Mouse (Mus musculus): ENCODE measurements around the gene Myh6. TPM values are rescaled to one million over a fixed set of nuclear protein-coding genes. Genes with fewer than 3 reads are reported as not detected.
"Not testable (repeated sequence)": the region's sequence is repeated elsewhere in the genome, so short reads cannot be mapped to it uniquely, and the experiment has no call there.

Myh6 gene
- polyA plus RNA-seq, 1 experiment from 2014 or later, result 1.1 TPM

GRCm38 (mm10) chr14:54960769-54961168, 6.0 kb downstream of the Myh6 start:
- 65% methylated on average over 10 of the region's 10 CpGs for WGBS
- H3K4me1 ChIP-seq (ENCODE audit: insufficient read depth, low read length), result no peaks in the 10 kb centered on the region
- no peak overlapping the region for H3K9ac ChIP-seq (replicated peaks; ENCODE audit: low read length)
- no peak for ATAC-seq (ENCODE audit: low FRiP score, low TSS enrichment)
- no peak overlapping the region for H3K4me2 ChIP-seq (replicated peaks; ENCODE audit: low read depth, low read length)
- H3K4me3 ChIP-seq (ENCODE audit: low read length), result no peak overlapping the region
- H3K36me3 ChIP-seq (ENCODE audit: insufficient read depth, low read length), result no peaks in the 10 kb centered on the region
- H3K27me3 ChIP-seq (ENCODE audit: insufficient read depth, low read length), result no peaks in the 10 kb centered on the region
- no peaks in the 10 kb centered on the region for H3K9me3 ChIP-seq (ENCODE audit: low read length)
- H3K27ac ChIP-seq (ENCODE audit: low read length), result no peak overlapping the region

GRCm38 (mm10) chr14:54959853-54960613, 6.7 kb downstream of the Myh6 start:
- not testable (repeated sequence) for H3K9me3 ChIP-seq (ENCODE audit: low read length); ATAC-seq (ENCODE audit: low FRiP score, low TSS enrichment); H3K27me3 ChIP-seq (ENCODE audit: insufficient read depth, low read length); H3K4me1 ChIP-seq (ENCODE audit: insufficient read depth, low read length); H3K36me3 ChIP-seq (ENCODE audit: insufficient read depth, low read length); H3K9ac ChIP-seq (replicated peaks; ENCODE audit: low read length); H3K4me3 ChIP-seq (ENCODE audit: low read length); H3K4me2 ChIP-seq (replicated peaks; ENCODE audit: low read depth, low read length); H3K27ac ChIP-seq (ENCODE audit: low read length)
- 91% methylated on average over 11 of the region's 12 CpGs for WGBS

- Histone ChIP-seq H3K4me3 (ENCODE audit: low read length) (no peak overlapping the region), H3K27me3 (ENCODE audit: insufficient read depth, low read length) (no peaks in the 10 kb centered on the region), H3K9me3 (ENCODE audit: low read length) (no peaks in the 10 kb centered on the region), H3K9ac (replicated peaks; ENCODE audit: low read length) (no peak overlapping the region), H3K4me2 (replicated peaks; ENCODE audit: low read depth, low read length) (no peak overlapping the region), H3K36me3 (ENCODE audit: insufficient read depth, low read length) (no peaks in the 10 kb centered on the region), H3K27ac (ENCODE audit: low read length) (no peak overlapping the region), H3K4me1 (ENCODE audit: insufficient read depth, low read length) (no peaks in the 10 kb centered on the region)
- ATAC-seq (ENCODE audit: low FRiP score, low TSS enrichment), result no peak
- WGBS, result 84% methylated on average over 3 of the region's 3 CpGs
Measured at GRCm38 (mm10) chr14:54959197-54959596, 7.5 kb downstream of the Myh6 start.

GRCm38 (mm10) chr14:54958503-54958902, 8.2 kb downstream of the Myh6 start:
- no peak overlapping the region for H3K9ac ChIP-seq (replicated peaks; ENCODE audit: low read length)
- 68% methylated on average over 4 of the region's 4 CpGs for WGBS
- no peaks in the 10 kb centered on the region for H3K27me3 ChIP-seq (ENCODE audit: insufficient read depth, low read length)
- H3K4me2 ChIP-seq (replicated peaks; ENCODE audit: low read depth, low read length), result no peak overlapping the region
- no peaks in the 10 kb centered on the region for H3K9me3 ChIP-seq (ENCODE audit: low read length)
- H3K36me3 ChIP-seq (ENCODE audit: insufficient read depth, low read length), result no peaks in the 10 kb centered on the region
- no peak overlapping the region for H3K4me3 ChIP-seq (ENCODE audit: low read length)
- no peak for ATAC-seq (ENCODE audit: low FRiP score, low TSS enrichment)
- no peaks in the 10 kb centered on the region for H3K4me1 ChIP-seq (ENCODE audit: insufficient read depth, low read length)
- no peak overlapping the region for H3K27ac ChIP-seq (ENCODE audit: low read length)

GRCm38 (mm10) chr14:54956533-54956932, 10.2 kb downstream of the Myh6 start:
- no peak overlapping the region for H3K27ac ChIP-seq (ENCODE audit: low read length)
- H3K4me1 ChIP-seq (ENCODE audit: insufficient read depth, low read length), result no peaks in the 10 kb centered on the region
- H3K4me3 ChIP-seq (ENCODE audit: low read length), result no peak overlapping the region
- H3K27me3 ChIP-seq (ENCODE audit: insufficient read depth, low read length), result no peaks in the 10 kb centered on the region
- ATAC-seq (ENCODE audit: low FRiP score, low TSS enrichment), result no peak
- no peak overlapping the region for H3K9ac ChIP-seq (replicated peaks; ENCODE audit: low read length)
- H3K9me3 ChIP-seq (ENCODE audit: low read length), result no peaks in the 10 kb centered on the region
- no peak overlapping the region for H3K4me2 ChIP-seq (replicated peaks; ENCODE audit: low read depth, low read length)
- WGBS, result 89% methylated on average over 9 of the region's 9 CpGs
- H3K36me3 ChIP-seq (ENCODE audit: insufficient read depth, low read length), result no peaks in the 10 kb centered on the region

GRCm38 (mm10) chr14:54955481-54955880, 11.2 kb downstream of the Myh6 start:
- no peaks in the 10 kb centered on the region for H3K27me3 ChIP-seq (ENCODE audit: insufficient read depth, low read length)
- no peaks in the 10 kb centered on the region for H3K4me1 ChIP-seq (ENCODE audit: insufficient read depth, low read length)
- H3K36me3 ChIP-seq (ENCODE audit: insufficient read depth, low read length), result no peaks in the 10 kb centered on the region
- no peak overlapping the region for H3K9ac ChIP-seq (replicated peaks; ENCODE audit: low read length)
- no peak overlapping the region for H3K4me2 ChIP-seq (replicated peaks; ENCODE audit: low read depth, low read length)
- WGBS, result 86% methylated on average over 3 of the region's 3 CpGs
- H3K27ac ChIP-seq (ENCODE audit: low read length), result no peak overlapping the region
- H3K9me3 ChIP-seq (ENCODE audit: low read length), result no peaks in the 10 kb centered on the region
- no peak overlapping the region for H3K4me3 ChIP-seq (ENCODE audit: low read length)
- ATAC-seq (ENCODE audit: low FRiP score, low TSS enrichment), result no peak

- ATAC-seq (ENCODE audit: low FRiP score, low TSS enrichment), result no peak
- 82% methylated on average over 3 of the region's 3 CpGs for WGBS
- Histone ChIP-seq H3K4me3 (ENCODE audit: low read length) (no peak overlapping the region), H3K36me3 (ENCODE audit: insufficient read depth, low read length) (no peaks in the 10 kb centered on the region), H3K4me1 (ENCODE audit: insufficient read depth, low read length) (no peaks in the 10 kb centered on the region), H3K4me2 (replicated peaks; ENCODE audit: low read depth, low read length) (no peak overlapping the region), H3K27me3 (ENCODE audit: insufficient read depth, low read length) (no peaks in the 10 kb centered on the region), H3K27ac (ENCODE audit: low read length) (no peak overlapping the region), H3K9ac (replicated peaks; ENCODE audit: low read length) (no peak overlapping the region), H3K9me3 (ENCODE audit: low read length) (no peaks in the 10 kb centered on the region)
Measured at GRCm38 (mm10) chr14:54954474-54954873, 12.3 kb downstream of the Myh6 start.

GRCm38 (mm10) chr14:54953664-54954206, 13.0 kb downstream of the Myh6 start:
- Histone ChIP-seq H3K27ac (ENCODE audit: low read length) (no peak overlapping the region), H3K4me3 (ENCODE audit: low read length) (no peak overlapping the region), H3K9me3 (ENCODE audit: low read length) (no peaks in the 10 kb centered on the region), H3K27me3 (ENCODE audit: insufficient read depth, low read length) (no peaks in the 10 kb centered on the region), H3K4me2 (replicated peaks; ENCODE audit: low read depth, low read length) (no peak overlapping the region), H3K9ac (replicated peaks; ENCODE audit: low read length) (no peak overlapping the region), H3K4me1 (ENCODE audit: insufficient read depth, low read length) (no peaks in the 10 kb centered on the region), H3K36me3 (ENCODE audit: insufficient read depth, low read length) (no peaks in the 10 kb centered on the region)
- ATAC-seq (ENCODE audit: low FRiP score, low TSS enrichment), result no peak
- 87% methylated on average over 8 of the region's 8 CpGs for WGBS

GRCm38 (mm10) chr14:54951587-54951986, 15.1 kb downstream of the Myh6 start:
- Histone ChIP-seq H3K27me3 (ENCODE audit: insufficient read depth, low read length) (no peaks in the 10 kb centered on the region), H3K4me1 (ENCODE audit: insufficient read depth, low read length) (no peaks in the 10 kb centered on the region), H3K4me3 (ENCODE audit: low read length) (no peak overlapping the region), H3K9me3 (ENCODE audit: low read length) (no peaks in the 10 kb centered on the region), H3K9ac (replicated peaks; ENCODE audit: low read length) (no peak overlapping the region), H3K27ac (ENCODE audit: low read length) (no peak overlapping the region), H3K36me3 (ENCODE audit: insufficient read depth, low read length) (no peaks in the 10 kb centered on the region), H3K4me2 (replicated peaks; ENCODE audit: low read depth, low read length) (no peak overlapping the region)
- WGBS, result 92% methylated on average over 6 of the region's 6 CpGs
- no peak for ATAC-seq (ENCODE audit: low FRiP score, low TSS enrichment)

- WGBS, result 60% methylated on average over 12 of the region's 12 CpGs
- Histone ChIP-seq H3K9me3 (ENCODE audit: low read length) (no peaks in the 10 kb centered on the region), H3K9ac (replicated peaks; ENCODE audit: low read length) (no peak overlapping the region), H3K4me3 (ENCODE audit: low read length) (no peak overlapping the region), H3K4me1 (ENCODE audit: insufficient read depth, low read length) (no peaks in the 10 kb centered on the region), H3K27ac (ENCODE audit: low read length) (no peak overlapping the region), H3K36me3 (ENCODE audit: insufficient read depth, low read length) (no peaks in the 10 kb centered on the region), H3K27me3 (ENCODE audit: insufficient read depth, low read length) (no peaks in the 10 kb centered on the region), H3K4me2 (replicated peaks; ENCODE audit: low read depth, low read length) (no peak overlapping the region)
- no peak for ATAC-seq (ENCODE audit: low FRiP score, low TSS enrichment)
Measured at GRCm38 (mm10) chr14:54950493-54950892, 16.2 kb downstream of the Myh6 start.
